Mouse (Mus musculus): Measurements from ENCODE around the gene Nrf1. TPM values are rescaled to one million over a fixed set of nuclear protein-coding genes. Genes with fewer than 3 reads are reported as not detected.

The Nrf1 gene
- polyA plus RNA-seq, 1 experiment from 2014 or later = 49.8 TPM

DNA sequence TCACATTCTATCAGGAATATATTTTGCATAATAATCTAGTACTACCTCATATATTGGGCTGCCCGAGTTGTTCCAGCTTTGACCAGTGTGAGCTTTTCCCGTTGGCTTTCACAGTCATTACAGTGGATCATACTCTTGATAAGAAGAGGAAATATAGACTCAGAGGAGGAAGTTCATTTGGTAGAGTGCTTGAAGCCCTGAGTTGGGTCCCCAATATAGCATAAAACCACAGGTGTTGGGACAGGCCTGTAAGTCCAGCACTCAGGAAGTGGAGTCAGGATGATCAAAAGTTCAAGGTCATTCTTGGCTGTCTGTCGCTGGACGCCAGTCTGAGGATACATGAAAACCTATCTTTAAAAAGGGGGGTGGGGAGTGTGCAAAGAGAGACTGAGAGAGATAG is 12.7 kb upstream of the Nrf1 start:
- H3K27me3 ChIP-seq (replicated peaks) = no peaks in the 10 kb centered on the region
- no peaks in the 10 kb centered on the region for H3K4me1 ChIP-seq
- no peaks in the 10 kb centered on the region for H3K9me3 ChIP-seq
- H3K27ac ChIP-seq = no peak overlapping the region
- H3K4me2 ChIP-seq = no peak overlapping the region
- H3K36me3 ChIP-seq = no peaks in the 10 kb centered on the region
- no peak overlapping the region for H3K9ac ChIP-seq
- no peak overlapping the region for H3K4me3 ChIP-seq (replicated peaks)
- 78% methylated on average over 4 of the region's 4 CpGs for WGBS
- ATAC-seq (ENCODE audit: insufficient read depth, low FRiP score, low read depth) = no peak

DNA sequence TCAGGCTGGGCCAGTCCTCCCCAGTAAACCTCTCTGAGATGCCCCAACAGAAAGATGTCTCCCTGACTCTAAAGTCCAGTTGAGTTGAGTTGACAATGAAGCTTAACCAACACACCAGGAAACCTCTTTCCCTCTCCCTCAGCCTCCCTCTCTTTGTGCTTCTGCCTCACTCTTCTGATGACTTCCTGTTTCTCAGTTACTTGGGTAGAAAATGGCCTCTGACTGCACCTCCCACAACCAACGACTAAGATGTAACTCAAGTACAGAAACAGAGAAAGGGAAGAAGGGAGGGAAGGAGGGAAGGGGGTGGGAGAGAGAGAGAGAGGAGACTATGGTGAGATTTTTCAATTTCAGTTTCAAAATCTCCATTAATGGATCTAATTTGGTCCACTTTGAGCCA is 6.3 kb upstream of the Nrf1 start:
- H3K4me1 ChIP-seq = no peaks in the 10 kb centered on the region; the same call in 1 of the 2 replicates
- WGBS = 28% methylated on average over 1 of the region's 1 CpGs

DNA sequence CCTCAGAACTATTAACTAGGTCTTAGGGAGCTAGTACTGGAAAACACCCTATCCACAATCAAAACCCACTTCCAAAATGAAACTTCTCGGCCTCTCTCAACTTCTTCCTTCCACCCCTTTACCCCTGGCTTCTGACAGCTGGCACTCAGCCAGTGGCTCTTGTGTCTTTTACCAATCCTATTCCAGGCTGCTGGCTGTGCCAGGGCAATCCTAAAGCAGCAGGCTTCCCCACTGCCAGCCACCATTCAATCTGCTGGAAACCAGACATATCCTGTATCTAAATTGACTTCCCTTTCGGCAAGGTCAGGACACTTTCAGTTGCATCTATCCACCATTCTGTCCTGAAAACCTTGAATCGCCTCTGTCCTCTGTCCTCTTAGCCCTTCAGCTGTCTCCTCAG is 5.3 kb upstream of the Nrf1 start:
- Histone ChIP-seq H3K9ac (no peak overlapping the region), H3K27ac (no peak overlapping the region), H3K4me1 (no peaks in the 10 kb centered on the region; the same call in 1 of the 2 replicates), H3K9me3 (no peaks in the 10 kb centered on the region), H3K4me2 (no peak overlapping the region), H3K27me3 (replicated peaks) (no peaks in the 10 kb centered on the region), H3K4me3 (replicated peaks) (no peak overlapping the region), H3K36me3 (no peaks in the 10 kb centered on the region)
- WGBS = 74% methylated on average over 3 of the region's 3 CpGs
- ATAC-seq (ENCODE audit: insufficient read depth, low FRiP score, low read depth) = no peak

More for the DNA sequence above, 6.3 kb upstream of the Nrf1 start:
- Histone ChIP-seq H3K9ac (no peak overlapping the region), H3K4me2 (no peak overlapping the region), H3K27me3 (replicated peaks) (no peaks in the 10 kb centered on the region), H3K9me3 (no peaks in the 10 kb centered on the region), H3K27ac (no peak overlapping the region), H3K36me3 (no peaks in the 10 kb centered on the region), H3K4me3 (replicated peaks) (no peak overlapping the region)
- ATAC-seq (ENCODE audit: insufficient read depth, low FRiP score, low read depth) = no peak

DNA sequence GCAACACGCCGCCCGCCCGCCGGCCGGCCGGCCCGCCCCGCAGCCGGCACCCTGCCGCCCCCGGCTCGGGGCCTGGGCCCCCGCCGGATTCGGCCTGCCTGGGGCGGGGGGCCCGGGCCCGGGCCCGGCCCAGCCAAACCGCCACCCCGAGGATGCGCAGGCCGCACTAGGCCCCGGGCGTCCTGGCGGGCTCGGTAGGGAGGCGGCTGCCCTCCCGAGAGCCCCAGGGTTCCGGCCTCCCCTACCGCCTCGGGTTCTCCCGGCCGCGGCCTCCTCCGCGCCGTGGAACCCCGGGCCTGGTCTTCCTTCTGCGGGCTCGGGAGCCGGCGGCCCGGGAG is 344 bp downstream of the Nrf1 start:
- no peaks in the 10 kb centered on the region for H3K36me3 ChIP-seq
- peak overlapping the region; percentile 100 for H3K9ac ChIP-seq
- H3K27me3 ChIP-seq (replicated peaks) = no peaks in the 10 kb centered on the region
- H3K4me3 ChIP-seq (replicated peaks) = peak overlapping the region; percentile 99
- peak overlapping the region; percentile 100 for H3K27ac ChIP-seq
- no peaks in the 10 kb centered on the region for H3K9me3 ChIP-seq
- H3K4me1 ChIP-seq = no peaks in the 10 kb centered on the region; the same call in 1 of the 2 replicates
- ATAC-seq (ENCODE audit: insufficient read depth, low FRiP score, low read depth) = peak; percentile 82
- H3K4me2 ChIP-seq = peak overlapping the region; percentile 63; the same call in 1 of the 2 replicates
- 0% methylated on average over 32 of the region's 45 CpGs for WGBS

DNA sequence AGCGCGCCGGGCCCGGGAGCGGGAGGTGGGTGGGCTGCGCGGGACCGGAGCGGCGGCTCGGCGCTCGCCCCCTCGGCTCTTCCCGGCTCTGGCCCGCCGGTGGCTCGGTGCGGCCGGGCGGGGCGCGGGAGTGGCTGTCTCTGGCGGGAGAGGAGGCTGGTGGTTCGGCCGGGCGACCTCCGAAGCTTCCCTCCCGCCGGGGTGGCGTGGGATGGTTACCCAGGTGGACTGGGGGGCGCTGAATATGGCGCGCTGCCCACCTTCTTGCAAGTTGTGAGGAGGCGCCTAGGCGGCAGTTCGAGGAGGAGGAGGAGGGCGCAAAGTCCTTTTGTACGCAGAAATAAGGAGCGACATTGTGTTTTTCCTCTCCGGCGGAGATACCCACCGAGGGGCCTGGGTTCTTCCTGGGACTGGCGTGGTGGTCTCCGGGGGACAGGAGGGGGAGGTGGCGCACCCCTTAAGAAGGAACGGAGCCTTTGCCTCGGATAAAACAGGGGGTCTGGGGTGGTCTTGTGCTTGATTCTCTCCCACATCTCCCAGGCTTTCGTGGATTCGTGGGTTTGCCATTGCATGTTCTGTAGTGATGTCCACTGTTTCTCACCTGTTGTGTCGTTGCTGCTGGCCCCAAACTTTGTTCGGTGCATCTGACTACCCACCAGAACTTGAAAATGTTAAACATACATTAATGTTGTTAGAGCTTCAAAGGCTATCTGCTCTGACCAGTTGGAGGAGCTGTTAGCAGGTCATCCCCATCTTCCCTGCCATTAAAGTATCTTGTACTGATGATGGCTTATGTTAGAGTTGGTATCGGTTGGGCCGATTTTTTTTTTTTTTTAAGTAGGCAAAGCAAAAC is 939 bp downstream of the Nrf1 start:
- H3K4me3 ChIP-seq (replicated peaks) = peak overlapping the region; percentile 99
- no peaks in the 10 kb centered on the region for H3K36me3 ChIP-seq
- peak; percentile 59 for ATAC-seq (ENCODE audit: insufficient read depth, low FRiP score, low read depth)

DNA sequence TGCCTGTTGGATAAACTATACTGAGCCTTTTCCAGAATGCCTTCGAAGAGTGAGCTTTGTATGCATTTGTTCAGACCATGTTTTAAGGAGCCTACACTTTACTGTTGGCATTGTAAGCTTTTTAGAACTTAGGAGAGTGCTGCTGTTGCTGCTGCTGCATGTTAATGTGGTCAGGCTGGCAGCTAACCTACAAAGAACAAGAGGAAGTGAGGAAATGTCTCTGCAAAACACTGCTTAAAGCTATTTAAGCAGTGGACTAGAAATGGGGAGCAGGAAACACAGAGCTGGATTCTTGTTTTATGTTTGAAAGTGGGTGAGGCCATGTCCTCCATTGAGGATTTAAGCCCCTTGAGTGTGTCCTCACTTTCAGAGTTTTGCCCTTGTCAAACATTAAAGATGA is 5.3 kb downstream of the Nrf1 start:
- no peak overlapping the region for H3K9ac ChIP-seq
- no peak for ATAC-seq (ENCODE audit: insufficient read depth, low FRiP score, low read depth)
- 73% methylated on average over 1 of the region's 1 CpGs for WGBS
- no peaks in the 10 kb centered on the region for H3K9me3 ChIP-seq
- no peaks in the 10 kb centered on the region; the same call in 1 of the 2 replicates for H3K4me1 ChIP-seq
- no peak overlapping the region for H3K4me2 ChIP-seq
- H3K27ac ChIP-seq = no peak overlapping the region
- no peaks in the 10 kb centered on the region for H3K27me3 ChIP-seq (replicated peaks)
- no peak overlapping the region for H3K4me3 ChIP-seq (replicated peaks)
- no peaks in the 10 kb centered on the region for H3K36me3 ChIP-seq

More for the DNA sequence above, 939 bp downstream of the Nrf1 start:
- peak overlapping the region; percentile 100 for H3K9ac ChIP-seq
- H3K4me2 ChIP-seq = peak overlapping the region; percentile 63
- H3K4me1 ChIP-seq = no peaks in the 10 kb centered on the region; the same call in 1 of the 2 replicates
- peak overlapping the region; percentile 100 for H3K27ac ChIP-seq
- no peaks in the 10 kb centered on the region for H3K9me3 ChIP-seq
- no peaks in the 10 kb centered on the region for H3K27me3 ChIP-seq (replicated peaks)
- WGBS = under 1% methylated on average over 41 of the region's 54 CpGs

DNA sequence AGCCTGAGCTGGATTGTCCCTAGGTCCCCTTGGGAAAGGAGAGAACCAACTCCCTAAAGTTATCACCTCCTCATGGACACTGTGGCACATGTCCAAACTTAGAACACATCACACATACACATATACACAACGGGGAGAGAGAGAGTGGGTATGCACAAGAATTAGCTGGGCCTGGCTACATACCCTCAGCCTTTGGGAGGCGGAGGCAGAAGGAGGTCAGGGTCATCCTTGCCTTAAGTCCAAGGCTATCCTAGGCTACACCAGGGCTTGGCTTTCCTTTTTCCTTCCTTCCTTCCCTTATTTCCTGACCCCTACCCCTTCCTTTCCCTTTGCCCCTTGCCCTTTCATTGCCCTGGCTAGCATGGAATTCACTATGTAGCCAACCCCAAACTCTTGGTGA is 14.8 kb downstream of the Nrf1 start:
- Histone ChIP-seq H3K36me3 (no peaks in the 10 kb centered on the region), H3K4me1 (no peaks in the 10 kb centered on the region), H3K4me2 (no peak overlapping the region), H3K4me3 (replicated peaks) (no peak overlapping the region), H3K27me3 (replicated peaks) (no peaks in the 10 kb centered on the region), H3K27ac (no peak overlapping the region), H3K9me3 (no peaks in the 10 kb centered on the region), H3K9ac (no peak overlapping the region)
- WGBS = 86% methylated on average over 2 of the region's 2 CpGs
- ATAC-seq (ENCODE audit: insufficient read depth, low FRiP score, low read depth) = no peak

DNA sequence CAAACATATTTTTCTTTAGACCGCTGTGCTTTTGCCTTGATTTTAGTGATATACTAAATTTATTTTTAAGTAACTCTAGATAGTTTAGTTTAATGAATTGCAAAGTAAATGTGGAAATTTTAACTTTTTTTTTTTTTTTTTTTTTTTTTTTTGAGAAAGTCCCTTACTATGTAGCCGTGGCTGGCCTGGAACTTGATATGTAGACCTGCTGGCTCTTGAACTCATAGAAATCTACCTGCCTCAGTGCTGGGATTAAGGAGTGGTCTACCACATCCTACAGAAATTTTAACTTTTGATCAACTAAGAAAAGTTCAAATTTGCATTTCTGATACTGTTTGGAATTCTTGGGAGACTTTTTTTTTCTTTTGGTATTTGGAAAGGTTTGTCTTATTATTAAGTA is 17.6 kb downstream of the Nrf1 start:
- 78% methylated on average over 2 of the region's 2 CpGs for WGBS
- no peaks in the 10 kb centered on the region for H3K9me3 ChIP-seq
- no peak overlapping the region for H3K4me2 ChIP-seq
- H3K4me3 ChIP-seq (replicated peaks) = no peak overlapping the region
- ATAC-seq (ENCODE audit: insufficient read depth, low FRiP score, low read depth) = no peak
- no peaks in the 10 kb centered on the region for H3K36me3 ChIP-seq
- H3K9ac ChIP-seq = no peak overlapping the region
- H3K4me1 ChIP-seq = no peaks in the 10 kb centered on the region
- no peak overlapping the region for H3K27ac ChIP-seq
- no peaks in the 10 kb centered on the region for H3K27me3 ChIP-seq (replicated peaks)

DNA sequence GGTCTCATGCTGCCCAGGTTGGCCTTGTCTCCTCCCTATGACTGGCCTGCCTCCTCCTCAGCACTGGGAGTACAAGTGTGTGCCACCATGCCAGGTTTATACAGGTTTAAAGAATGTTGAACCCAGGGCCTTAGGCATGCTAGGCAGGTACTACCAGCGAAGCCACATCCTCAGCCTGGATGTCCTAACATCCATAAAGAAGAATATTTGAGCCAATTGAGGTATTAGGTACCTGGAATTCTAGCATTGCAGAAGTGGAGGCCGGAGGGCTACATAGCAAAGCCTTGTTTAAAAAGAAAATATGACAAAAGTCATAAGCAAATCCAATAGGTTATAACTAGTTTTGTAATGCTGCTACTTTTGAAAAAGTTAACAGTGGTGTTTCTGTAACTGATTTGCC is 19.0 kb downstream of the Nrf1 start:
- Histone ChIP-seq H3K4me3 (replicated peaks) (no peak overlapping the region), H3K27ac (no peak overlapping the region), H3K9ac (no peak overlapping the region), H3K4me2 (no peak overlapping the region), H3K4me1 (no peaks in the 10 kb centered on the region), H3K9me3 (no peaks in the 10 kb centered on the region), H3K27me3 (replicated peaks) (no peaks in the 10 kb centered on the region), H3K36me3 (no peaks in the 10 kb centered on the region)
- 99% methylated on average over 2 of the region's 2 CpGs for WGBS
- ATAC-seq (ENCODE audit: insufficient read depth, low FRiP score, low read depth) = no peak

DNA sequence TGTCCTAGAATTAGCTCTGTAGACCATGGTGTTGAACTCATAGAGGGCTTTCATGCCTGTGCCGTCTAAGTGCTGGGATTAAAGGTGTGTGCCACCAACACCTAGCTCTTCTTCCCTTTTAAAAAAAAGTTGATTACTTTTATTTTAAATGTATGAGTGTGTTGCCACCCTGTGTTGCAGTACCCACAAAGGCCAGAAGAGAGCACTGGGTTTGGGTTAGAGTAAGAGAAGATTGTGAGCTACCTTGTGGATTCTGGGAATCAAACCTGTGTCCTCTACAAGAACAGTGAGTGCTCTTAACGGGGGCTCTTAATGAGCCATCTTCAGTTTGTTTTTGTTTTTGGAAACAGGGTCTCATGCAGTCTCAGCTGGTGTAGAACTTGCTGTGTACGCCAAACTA is 24.7 kb downstream of the Nrf1 start:
- Histone ChIP-seq H3K9me3 (no peaks in the 10 kb centered on the region), H3K27me3 (replicated peaks) (no peaks in the 10 kb centered on the region), H3K36me3 (no peaks in the 10 kb centered on the region), H3K27ac (no peak overlapping the region), H3K4me2 (no peak overlapping the region), H3K4me1 (0 out of 2 replicates have a peak, but pooled peaks cover 4% of the 10 kb centered on the region), H3K9ac (no peak overlapping the region), H3K4me3 (replicated peaks) (no peak overlapping the region)
- ATAC-seq (ENCODE audit: insufficient read depth, low FRiP score, low read depth) = no peak
- WGBS = 84% methylated on average over 3 of the region's 3 CpGs

DNA sequence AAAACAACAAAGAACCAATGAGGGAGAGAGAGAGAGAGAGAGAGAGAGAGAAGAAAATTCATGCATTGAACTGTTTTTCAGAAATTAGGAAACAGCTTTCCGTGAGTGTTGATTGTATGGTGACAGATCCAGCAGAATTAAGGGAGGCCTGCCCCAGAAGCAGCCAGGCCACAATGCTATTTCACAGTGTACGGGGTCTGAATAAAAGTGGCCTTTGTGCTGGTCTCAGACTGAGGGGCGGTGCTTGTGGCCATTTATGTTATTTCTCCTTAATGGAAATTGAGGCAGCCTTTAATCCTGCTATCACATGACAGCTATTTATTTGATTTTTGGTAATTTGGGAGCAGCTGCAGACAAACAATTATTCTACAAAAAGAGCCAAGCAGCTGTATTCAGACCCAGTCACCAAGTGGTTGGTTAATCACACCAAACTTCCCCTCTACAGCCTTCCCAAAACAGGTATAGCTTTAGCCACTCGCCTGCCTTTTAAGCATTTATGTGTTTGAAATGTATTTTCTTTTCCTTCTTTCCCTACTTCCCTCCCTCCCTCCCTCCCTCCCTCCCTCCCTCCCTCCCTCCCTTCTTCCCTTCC is 31.2 kb downstream of the Nrf1 start:
- ATAC-seq (ENCODE audit: insufficient read depth, low FRiP score, low read depth) = no peak

DNA sequence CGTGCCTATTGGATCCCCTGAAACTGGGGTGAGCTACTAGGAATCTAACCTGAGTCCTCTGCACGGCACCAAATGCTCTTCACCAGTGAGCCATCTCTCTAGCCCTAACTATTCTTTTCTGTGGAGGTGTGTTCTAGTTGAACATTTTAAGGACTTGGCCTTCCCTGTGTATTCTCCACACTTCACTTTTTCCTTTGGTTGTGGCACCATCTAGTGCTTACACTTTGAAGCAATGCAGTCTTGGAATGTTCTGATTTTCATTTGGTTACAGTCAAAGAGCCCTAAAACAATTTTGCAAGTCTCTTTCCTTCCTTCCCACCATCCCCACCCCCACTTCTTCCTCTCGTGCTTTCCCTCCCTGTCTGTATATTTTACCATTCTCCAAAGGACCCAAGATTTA is 33.6 kb downstream of the Nrf1 start:
- WGBS = 65% methylated on average over 3 of the region's 3 CpGs

More for the DNA sequence above, 31.2 kb downstream of the Nrf1 start:
- no peaks in the 10 kb centered on the region for H3K36me3 ChIP-seq
- H3K4me3 ChIP-seq (replicated peaks) = no peak overlapping the region
- 76% methylated on average over 4 of the region's 4 CpGs for WGBS
- no peak overlapping the region for H3K27ac ChIP-seq
- 0 out of 2 replicates have a peak, but pooled peaks cover 7% of the 10 kb centered on the region for H3K4me1 ChIP-seq
- no peak overlapping the region for H3K4me2 ChIP-seq
- H3K9ac ChIP-seq = no peak overlapping the region
- no peaks in the 10 kb centered on the region for H3K9me3 ChIP-seq
- H3K27me3 ChIP-seq (replicated peaks) = no peaks in the 10 kb centered on the region

More for the DNA sequence above, 33.6 kb downstream of the Nrf1 start:
- no peaks in the 10 kb centered on the region for H3K27me3 ChIP-seq (replicated peaks)
- H3K4me2 ChIP-seq = no peak overlapping the region
- no peak overlapping the region for H3K9ac ChIP-seq
- no peaks in the 10 kb centered on the region for H3K36me3 ChIP-seq
- no peak overlapping the region for H3K4me3 ChIP-seq (replicated peaks)
- no peaks in the 10 kb centered on the region for H3K9me3 ChIP-seq
- H3K27ac ChIP-seq = no peak overlapping the region
- no peak for ATAC-seq (ENCODE audit: insufficient read depth, low FRiP score, low read depth)
- H3K4me1 ChIP-seq = peaks cover 5% of the 10 kb centered on the region; the same call in 1 of the 2 replicates

Measured in stomach, embryonic 15.5 days (tissue).